Mouse (Mus musculus) testis, adult 2 months (tissue): ENCODE measurements around the gene Klhdc7a.

ENCODE experiments used
- CTCF ChIP-seq: fragments of 200-500 bp; IDR thresholded peaks from 2 replicates; pipeline ENCODE4 v1.5.1; 2012; ENCODE audit warnings: low read depth, mild to moderate bottlenecking, inconsistent platforms, low read length, moderate library complexity; ENCODE audit not compliant: control insufficient read depth, insufficient read depth, insufficient replicate concordance
- POLR2A ChIP-seq: fragments of 200-500 bp; IDR thresholded peaks from 2 replicates; pipeline ENCODE4 v1.6.1; 2012; ENCODE audit warnings: low read depth, mild to moderate bottlenecking, inconsistent platforms, low read length, moderate library complexity; ENCODE audit not compliant: control insufficient read depth

GRCm38 (mm10) chr4:139941831-139942230 lies 26.0 kb downstream of the Klhdc7a start:
- TF ChIP-seq POLR2A (no peak), CTCF (no peak)
